Mouse (Mus musculus): ENCODE measurements at regions not wholly inside any gene's neighbourhood (a gene's known extent, or its start where the extent isn't known, plus 50 kb on each side); places are given as distances from the start of the nearest gene placed in this dataset.
A peak's percentile ranks its signal among the peaks of the same experiment; 100 is the strongest.
"Not testable (repeated sequence)": the region's sequence is repeated elsewhere in the genome, so short reads cannot be mapped to it uniquely, and the experiment has no call there.

GRCm38 (mm10) chr8:5030651-5031050 lies 74.5 kb downstream of the Slc10a2 start:
- H3K4me3 ChIP-seq (ENCODE audit: low read depth, low read length) = no peak overlapping the region
- no peaks in the 10 kb centered on the region for H3K4me1 ChIP-seq (ENCODE audit: insufficient read depth)
- no peak overlapping the region for H3K9ac ChIP-seq
- no peak for ATAC-seq
- DNase-seq = no peak
- no peak overlapping the region for H3K27ac ChIP-seq (ENCODE audit: low read depth, low read length)
- no peak overlapping the region for H3K4me2 ChIP-seq (ENCODE audit: low read depth)
- no peak for TF ChIP-seq CTCF (IDR thresholded peaks at IDR 0.05; ENCODE audit: low read depth)
- 69% methylated on average over 3 of the region's 3 CpGs for WGBS
- no peaks in the 10 kb centered on the region for H3K36me3 ChIP-seq (ENCODE audit: insufficient read depth)
- no peaks in the 10 kb centered on the region for H3K9me3 ChIP-seq (ENCODE audit: low read length)
- no peaks in the 10 kb centered on the region for H3K27me3 ChIP-seq (ENCODE audit: insufficient read depth, low read length)

- WGBS = 63% methylated on average over 1 of the region's 1 CpGs
Observed at GRCm38 (mm10) chr8:5012368-5012767, 92.8 kb downstream of the Slc10a2 start.

GRCm38 (mm10) chr8:5011771-5012170 lies 93.4 kb downstream of the Slc10a2 start:
- Histone ChIP-seq H3K4me3 (ENCODE audit: low read depth, low read length) (no peak overlapping the region), H3K27ac (ENCODE audit: low read depth, low read length) (0 out of 2 replicates have a peak overlapping the region, but pooled peaks have one; percentile 1), H3K4me1 (ENCODE audit: insufficient read depth) (no peaks in the 10 kb centered on the region), H3K27me3 (ENCODE audit: insufficient read depth, low read length) (no peaks in the 10 kb centered on the region), H3K36me3 (ENCODE audit: insufficient read depth) (no peaks in the 10 kb centered on the region), H3K9ac (no peak overlapping the region), H3K9me3 (ENCODE audit: low read length) (no peaks in the 10 kb centered on the region), H3K4me2 (ENCODE audit: low read depth) (no peak overlapping the region)
- DNase-seq = peak; percentile 2
- peak; percentile 53; the same call in 1 of the 2 replicates for ATAC-seq
- 63% methylated on average over 3 of the region's 3 CpGs for WGBS
- TF ChIP-seq CTCF (IDR thresholded peaks at IDR 0.05; ENCODE audit: low read depth) = no peak

More at GRCm38 (mm10) chr8:5012368-5012767, 92.8 kb downstream of the Slc10a2 start:
- no peak overlapping the region for H3K9ac ChIP-seq
- H3K4me3 ChIP-seq (ENCODE audit: low read depth, low read length) = no peak overlapping the region
- H3K9me3 ChIP-seq (ENCODE audit: low read length) = no peaks in the 10 kb centered on the region
- H3K27ac ChIP-seq (ENCODE audit: low read depth, low read length) = 0 out of 2 replicates have a peak overlapping the region, but pooled peaks have one; percentile 1
- DNase-seq (peak; percentile 1), ATAC-seq (no peak; the same call in 1 of the 2 replicates)
- no peak for TF ChIP-seq CTCF (IDR thresholded peaks at IDR 0.05; ENCODE audit: low read depth)
- H3K4me1 ChIP-seq (ENCODE audit: insufficient read depth) = no peaks in the 10 kb centered on the region
- no peaks in the 10 kb centered on the region for H3K36me3 ChIP-seq (ENCODE audit: insufficient read depth)
- no peaks in the 10 kb centered on the region for H3K27me3 ChIP-seq (ENCODE audit: insufficient read depth, low read length)
- H3K4me2 ChIP-seq (ENCODE audit: low read depth) = no peak overlapping the region

GRCm38 (mm10) chr8:5003359-5003758 lies 101.8 kb downstream of the Slc10a2 start:
- not testable (repeated sequence) for H3K4me3 ChIP-seq (ENCODE audit: low read depth, low read length); H3K27me3 ChIP-seq (ENCODE audit: insufficient read depth, low read length); DNase-seq; H3K9ac ChIP-seq; ATAC-seq; H3K9me3 ChIP-seq (ENCODE audit: low read length); H3K36me3 ChIP-seq (ENCODE audit: insufficient read depth); H3K4me2 ChIP-seq (ENCODE audit: low read depth); H3K27ac ChIP-seq (ENCODE audit: low read depth, low read length); H3K4me1 ChIP-seq (ENCODE audit: insufficient read depth)
- 82% methylated on average over 1 of the region's 1 CpGs for WGBS
